Mouse (Mus musculus) embryonic facial prominence, embryonic 15.5 days (tissue): ENCODE measurements at regions not wholly inside any gene's neighbourhood (a gene's known extent, or its start where the extent isn't known, plus 50 kb on each side); places are given as distances from the start of the nearest gene placed in this dataset.

Experiments used
- ATAC-seq: fragments of 200-750 bp; cut with Nextera tagmentation; 2 replicates; pipeline ENCODE4 v1.8.0; 2017; ENCODE audit warnings: low read depth, moderate TSS enrichment; ENCODE audit not compliant: insufficient number of reproducible peaks, low FRiP score, low TSS enrichment
- H3K27ac ChIP-seq: fragments of 300-500 bp; sonication (generic); replicated peaks from 2 replicates; pipeline ENCODE4 v1.5.1; 2015; ENCODE audit warnings: mild to moderate bottlenecking, inconsistent platforms
- H3K27me3 ChIP-seq: fragments of 300-500 bp; sonication (generic); 2 replicates; pipeline ENCODE4 v1.6.1; 2015; ENCODE audit warnings: inconsistent platforms
- H3K36me3 ChIP-seq: fragments of 300-500 bp; sonication (generic); 2 replicates; pipeline ENCODE4 v1.6.1; 2015; ENCODE audit warnings: mild to moderate bottlenecking, inconsistent platforms
- H3K4me1 ChIP-seq: fragments of 300-500 bp; sonication (generic); 2 replicates; pipeline ENCODE4 v1.6.1; 2015; ENCODE audit warnings: inconsistent platforms
- H3K4me2 ChIP-seq: fragments of 300-500 bp; sonication (generic); replicated peaks from 2 replicates; pipeline ENCODE4 v1.6.1; 2015; ENCODE audit warnings: mild to moderate bottlenecking, inconsistent platforms
- H3K4me3 ChIP-seq: fragments of 300-500 bp; sonication (generic); replicated peaks from 2 replicates; pipeline ENCODE4 v1.5.1; 2015; ENCODE audit warnings: mild to moderate bottlenecking, inconsistent platforms
- H3K9ac ChIP-seq: fragments of 300-500 bp; sonication (generic); 2 replicates; pipeline ENCODE4 v1.6.1; 2015; ENCODE audit warnings: inconsistent platforms
- H3K9me3 ChIP-seq: fragments of 300-500 bp; sonication (generic); replicated peaks from 2 replicates; pipeline ENCODE4 v1.6.1; 2016; ENCODE audit warnings: inconsistent platforms
- WGBS: fragments of 180-500 bp; shearing (Covaris S2); methylation state at CpG from one replicate; pipeline ENCODE4 v1.1.7; 2015; 5-methylcytosine and 5-hydroxymethylcytosine counted together

DNA sequence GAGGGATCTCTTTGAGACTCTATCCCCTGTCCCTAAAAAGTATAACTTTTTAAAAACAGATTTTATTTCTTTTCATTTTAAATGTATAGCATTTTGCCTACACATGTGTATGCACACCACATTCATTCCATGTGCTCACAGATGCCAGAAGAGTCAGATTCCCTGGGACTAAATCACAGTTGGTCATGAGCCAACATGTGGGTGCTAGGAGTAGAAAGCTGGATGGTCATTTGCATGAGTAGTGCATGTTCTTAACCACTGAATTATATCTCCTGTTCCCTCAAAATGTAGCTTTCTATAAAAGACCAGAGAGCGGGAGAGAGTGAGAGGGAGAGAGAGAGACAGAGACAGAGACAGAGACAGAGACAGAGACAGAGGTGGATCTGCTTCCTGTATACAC lies 281.6 kb upstream of the Impad1 start:
- Histone ChIP-seq H3K4me3 (no peak overlapping the region), H3K4me2 (no peak overlapping the region), H3K9ac (no peak overlapping the region), H3K4me1 (no peaks in the 10 kb centered on the region), H3K27me3 (no peaks in the 10 kb centered on the region), H3K27ac (no peak overlapping the region), H3K9me3 (no peaks in the 10 kb centered on the region), H3K36me3 (no peaks in the 10 kb centered on the region)
- no peak for ATAC-seq
- WGBS, result 82% methylated on average over 1 of the region's 1 CpGs

DNA sequence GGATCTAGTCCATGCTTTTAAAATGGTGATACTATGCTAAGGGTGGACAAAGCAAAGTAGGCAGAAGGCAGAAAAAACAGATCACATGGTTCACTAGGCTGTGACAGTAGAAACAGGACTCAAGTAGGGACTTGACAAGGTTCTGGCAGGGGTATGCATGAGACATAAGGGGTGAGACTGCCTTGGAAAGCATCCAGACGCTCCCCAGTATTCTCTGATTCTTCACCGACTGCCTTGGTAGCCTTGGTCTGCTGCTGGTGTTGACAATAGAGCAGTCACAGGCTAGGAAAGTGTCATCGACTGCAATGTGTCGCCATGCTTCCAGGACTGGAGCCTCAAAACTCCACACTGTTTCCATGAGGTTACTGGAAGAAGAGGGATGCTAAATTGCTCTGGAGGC lies 278.1 kb upstream of the Impad1 start:
- Histone ChIP-seq H3K36me3 (no peaks in the 10 kb centered on the region), H3K9me3 (no peaks in the 10 kb centered on the region), H3K27me3 (no peaks in the 10 kb centered on the region), H3K4me2 (no peak overlapping the region), H3K4me1 (no peaks in the 10 kb centered on the region), H3K27ac (no peak overlapping the region), H3K4me3 (no peak overlapping the region), H3K9ac (no peak overlapping the region)
- no peak for ATAC-seq
- WGBS, result 80% methylated on average over 4 of the region's 4 CpGs

DNA sequence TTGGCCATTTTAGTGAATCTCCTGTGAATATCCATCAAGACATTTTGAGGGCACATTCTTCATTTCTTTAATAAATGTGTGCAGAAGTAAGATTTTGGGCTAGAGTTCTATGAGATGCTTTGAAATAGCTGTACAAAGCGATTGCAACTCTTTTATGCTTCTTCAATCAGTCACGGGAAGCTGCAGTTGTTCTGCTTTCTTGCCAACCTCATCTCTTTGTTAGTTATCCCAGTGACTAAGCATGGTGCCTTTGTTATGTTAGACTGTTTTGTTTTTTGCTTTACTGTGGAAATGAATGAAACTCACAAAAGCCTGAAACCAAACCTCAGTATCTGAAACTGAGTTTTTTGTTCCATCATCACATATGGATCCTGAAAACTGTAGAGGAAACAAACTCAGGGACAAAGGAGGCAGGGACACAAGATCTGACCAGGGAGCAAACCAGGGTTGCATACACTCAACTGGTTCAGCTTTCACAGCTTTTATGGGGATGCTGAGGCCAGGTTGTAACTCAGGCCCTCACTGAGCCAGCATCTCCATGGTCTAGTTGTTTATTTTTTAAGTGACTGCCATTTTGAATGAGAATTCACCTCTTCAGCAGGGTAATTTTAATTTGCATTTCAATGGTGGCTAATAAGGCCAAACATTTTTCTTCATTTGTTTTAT lies 266.3 kb upstream of the Impad1 start:
- no peaks in the 10 kb centered on the region for H3K9me3 ChIP-seq
- no peaks in the 10 kb centered on the region for H3K36me3 ChIP-seq
- H3K27ac ChIP-seq, result no peak overlapping the region
- ATAC-seq, result no peak
- H3K4me2 ChIP-seq, result no peak overlapping the region
- WGBS, result 51% methylated on average over 2 of the region's 2 CpGs
- H3K9ac ChIP-seq, result no peak overlapping the region
- H3K4me1 ChIP-seq, result no peaks in the 10 kb centered on the region
- no peaks in the 10 kb centered on the region for H3K27me3 ChIP-seq
- H3K4me3 ChIP-seq, result no peak overlapping the region

DNA sequence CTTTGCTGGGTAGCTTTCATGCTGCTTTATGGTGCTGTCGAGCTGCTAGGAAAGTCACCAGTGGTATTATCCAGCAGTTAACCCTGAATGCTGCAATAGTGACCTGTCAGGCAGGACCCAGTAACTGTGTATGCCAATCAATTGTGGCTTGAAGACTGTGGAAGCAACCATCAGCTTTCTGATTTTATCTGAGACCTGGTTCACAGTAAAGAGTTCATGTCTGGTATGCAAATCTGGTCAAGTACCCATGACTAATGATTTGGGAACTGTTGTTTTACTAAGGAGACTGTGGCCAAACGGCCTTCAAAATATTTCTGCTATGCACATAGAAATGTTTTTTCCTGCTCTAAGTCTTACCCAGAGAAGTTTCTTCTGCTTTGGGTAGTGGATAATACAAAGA lies 236.8 kb upstream of the Impad1 start:
- no peak for ATAC-seq
- Histone ChIP-seq H3K27me3 (no peaks in the 10 kb centered on the region), H3K9me3 (no peaks in the 10 kb centered on the region), H3K27ac (no peak overlapping the region), H3K9ac (no peak overlapping the region), H3K4me3 (no peak overlapping the region), H3K4me2 (no peak overlapping the region), H3K36me3 (no peaks in the 10 kb centered on the region), H3K4me1 (no peaks in the 10 kb centered on the region)
- 57% methylated on average over 2 of the region's 2 CpGs for WGBS

DNA sequence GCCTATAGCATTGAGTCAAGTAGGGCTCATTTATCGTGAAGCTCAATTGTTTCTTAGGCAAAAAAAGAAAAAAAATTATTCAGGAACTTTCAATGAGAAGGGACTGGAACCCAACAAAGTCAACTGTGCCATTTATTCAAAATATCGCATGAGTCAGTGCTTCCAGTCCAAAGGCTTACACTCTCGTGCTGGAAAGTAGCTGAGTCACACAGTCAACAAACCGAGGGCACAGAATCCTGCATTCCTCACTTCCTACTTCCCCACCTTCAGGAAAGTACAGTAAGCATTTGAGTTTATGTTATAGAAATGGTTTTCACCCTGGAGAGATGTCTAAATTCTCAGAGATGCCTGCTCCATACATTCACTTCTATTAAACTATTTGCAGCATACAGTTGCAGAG lies 194.3 kb upstream of the Impad1 start:
- H3K4me3 ChIP-seq, result no peak overlapping the region
- H3K27me3 ChIP-seq, result no peaks in the 10 kb centered on the region
- H3K9ac ChIP-seq, result no peak overlapping the region
- no peak overlapping the region for H3K27ac ChIP-seq
- WGBS, result 77% methylated on average over 4 of the region's 4 CpGs
- no peak for ATAC-seq
- H3K4me1 ChIP-seq, result no peaks in the 10 kb centered on the region
- H3K4me2 ChIP-seq, result no peak overlapping the region
- no peaks in the 10 kb centered on the region for H3K9me3 ChIP-seq
- H3K36me3 ChIP-seq, result no peaks in the 10 kb centered on the region

DNA sequence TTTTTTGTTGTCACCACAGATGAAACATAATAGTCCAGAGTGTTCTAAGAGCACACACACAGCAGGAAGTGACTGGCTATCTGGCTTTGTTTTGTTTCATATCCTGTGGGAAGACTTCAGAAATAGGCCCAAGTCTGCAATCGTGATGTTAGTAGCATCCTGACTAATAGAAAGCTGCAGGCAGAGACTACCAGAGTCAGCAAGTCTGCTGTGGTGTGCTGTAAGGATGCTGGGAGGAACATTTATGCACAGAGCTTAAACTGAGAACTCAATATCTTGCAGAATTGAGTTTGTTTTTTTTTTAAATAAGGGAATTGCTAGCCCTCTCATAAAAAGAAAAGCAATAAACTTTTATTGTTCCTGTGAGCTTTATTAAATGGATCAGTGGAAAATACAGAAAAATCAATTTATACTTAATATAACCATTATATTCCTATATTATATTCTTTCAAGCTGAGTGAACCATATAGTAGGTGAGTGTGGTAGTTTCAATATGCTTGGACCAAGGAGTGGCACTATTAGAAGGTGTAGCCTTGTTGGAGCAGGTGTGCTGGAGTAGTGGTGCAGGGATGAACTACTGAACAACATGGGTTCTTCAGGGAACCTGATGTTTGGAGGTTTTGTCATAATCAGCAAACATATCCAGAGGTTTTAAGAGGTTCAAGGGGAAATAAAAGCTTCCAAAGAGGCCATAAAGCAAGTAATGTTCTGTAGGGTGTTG lies 190.5 kb upstream of the Impad1 start:
- Histone ChIP-seq H3K27me3 (no peaks in the 10 kb centered on the region), H3K9ac (no peak overlapping the region), H3K4me3 (no peak overlapping the region), H3K27ac (no peak overlapping the region), H3K36me3 (no peaks in the 10 kb centered on the region), H3K9me3 (no peaks in the 10 kb centered on the region), H3K4me2 (no peak overlapping the region), H3K4me1 (no peaks in the 10 kb centered on the region)
- WGBS, result 54% methylated on average over 1 of the region's 1 CpGs
- no peak for ATAC-seq

DNA sequence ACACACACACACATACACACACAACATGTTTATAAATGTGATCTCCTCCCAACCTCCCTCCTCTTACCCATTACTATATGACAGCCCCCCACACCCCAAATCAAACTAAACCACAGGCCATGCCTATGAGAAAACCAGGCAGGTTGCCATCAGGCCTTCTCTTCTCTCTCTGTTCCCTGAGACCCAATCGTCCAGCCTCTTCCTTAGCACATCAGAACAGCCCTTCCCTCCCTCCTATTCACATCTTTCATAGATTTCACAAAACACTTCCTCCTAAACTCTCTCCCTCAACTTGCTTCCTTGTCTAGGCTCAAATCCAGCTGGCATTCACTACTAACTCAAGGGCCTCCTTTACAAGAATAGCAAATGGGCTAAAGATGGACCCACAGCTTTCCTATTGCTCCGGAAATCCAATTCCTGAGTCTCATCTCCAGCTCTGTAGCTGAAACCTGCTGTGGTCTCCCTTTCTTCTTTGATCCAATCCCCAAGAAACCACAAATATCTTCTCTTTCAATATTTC lies 178.7 kb upstream of the Impad1 start:
- no peak overlapping the region for H3K4me3 ChIP-seq
- 67% methylated on average over 2 of the region's 2 CpGs for WGBS

DNA sequence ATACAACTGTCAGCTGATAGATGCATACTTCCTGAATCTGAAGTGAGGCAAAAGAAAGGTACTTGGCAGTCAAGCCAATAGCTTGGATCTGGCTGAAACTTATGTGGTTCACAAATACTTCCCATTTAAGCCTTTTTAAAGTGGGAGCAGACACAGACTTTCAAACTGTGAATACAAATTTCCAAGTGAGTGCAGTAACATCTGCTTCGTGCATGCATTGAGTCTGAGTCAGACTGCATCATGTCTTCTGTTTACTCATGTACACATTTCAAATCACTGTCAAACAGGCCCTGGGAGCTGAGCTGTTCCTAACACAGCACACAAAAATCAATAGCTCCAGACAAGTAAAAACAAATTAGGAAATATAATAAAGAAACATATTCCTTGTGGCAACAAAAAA lies 155.8 kb upstream of the Impad1 start:
- no peak overlapping the region for H3K4me3 ChIP-seq
- ATAC-seq, result no peak
- no peaks in the 10 kb centered on the region for H3K4me1 ChIP-seq
- H3K27me3 ChIP-seq, result no peaks in the 10 kb centered on the region
- H3K9me3 ChIP-seq, result no peaks in the 10 kb centered on the region
- WGBS, result 36% methylated on average over 1 of the region's 1 CpGs
- H3K36me3 ChIP-seq, result no peaks in the 10 kb centered on the region
- no peak overlapping the region for H3K9ac ChIP-seq
- no peak overlapping the region for H3K4me2 ChIP-seq
- no peak overlapping the region for H3K27ac ChIP-seq

More for the DNA sequence above, 178.7 kb upstream of the Impad1 start:
- no peak for ATAC-seq
- Histone ChIP-seq H3K4me1 (no peaks in the 10 kb centered on the region), H3K36me3 (no peaks in the 10 kb centered on the region), H3K4me2 (no peak overlapping the region), H3K27me3 (no peaks in the 10 kb centered on the region), H3K9ac (no peak overlapping the region), H3K27ac (no peak overlapping the region), H3K9me3 (no peaks in the 10 kb centered on the region)

DNA sequence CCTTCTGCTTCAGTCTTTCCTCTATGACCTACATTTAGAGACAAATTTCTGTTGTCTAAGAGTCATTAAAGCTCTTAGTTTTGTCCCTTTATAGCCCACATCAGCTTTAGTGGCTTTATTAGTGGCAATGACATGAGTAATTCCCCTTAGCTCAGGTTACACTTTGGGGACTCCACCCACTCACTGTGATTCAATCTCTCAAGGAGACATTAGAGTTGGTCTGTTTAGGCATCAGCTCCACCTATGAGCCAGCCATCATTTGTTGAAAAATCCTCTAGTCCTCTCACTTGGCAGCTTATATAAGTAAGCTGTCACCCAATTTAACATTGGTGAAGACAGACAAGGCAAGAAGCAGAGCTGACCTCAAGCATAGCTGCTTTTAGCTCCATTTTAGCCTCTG lies 151.3 kb upstream of the Impad1 start:
- no peak overlapping the region for H3K4me2 ChIP-seq
- no peaks in the 10 kb centered on the region for H3K9me3 ChIP-seq
- H3K4me1 ChIP-seq, result no peaks in the 10 kb centered on the region
- H3K9ac ChIP-seq, result no peak overlapping the region
- no peak for ATAC-seq
- H3K36me3 ChIP-seq, result no peaks in the 10 kb centered on the region
- H3K27ac ChIP-seq, result no peak overlapping the region
- H3K4me3 ChIP-seq, result no peak overlapping the region
- H3K27me3 ChIP-seq, result no peaks in the 10 kb centered on the region

DNA sequence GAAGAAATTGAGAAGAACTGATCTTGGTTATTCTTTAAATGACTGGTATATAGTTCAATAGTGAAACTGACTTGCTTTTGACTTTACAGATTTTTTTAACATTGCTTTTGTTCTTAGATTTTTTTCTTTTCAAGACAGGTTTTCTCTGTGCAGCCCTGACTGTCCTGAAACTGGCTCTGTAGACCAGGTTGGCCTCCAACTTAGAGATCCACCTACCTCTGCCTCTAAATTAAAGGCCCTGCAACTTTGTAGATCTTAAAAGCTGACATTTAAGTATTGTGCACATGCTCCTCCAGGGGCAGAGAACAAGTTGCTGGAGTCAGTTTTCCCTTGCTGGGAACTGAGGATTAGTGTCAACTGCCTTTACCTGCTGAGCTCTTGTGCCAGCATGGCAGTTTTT lies 132.6 kb upstream of the Impad1 start:
- ATAC-seq, result no peak

DNA sequence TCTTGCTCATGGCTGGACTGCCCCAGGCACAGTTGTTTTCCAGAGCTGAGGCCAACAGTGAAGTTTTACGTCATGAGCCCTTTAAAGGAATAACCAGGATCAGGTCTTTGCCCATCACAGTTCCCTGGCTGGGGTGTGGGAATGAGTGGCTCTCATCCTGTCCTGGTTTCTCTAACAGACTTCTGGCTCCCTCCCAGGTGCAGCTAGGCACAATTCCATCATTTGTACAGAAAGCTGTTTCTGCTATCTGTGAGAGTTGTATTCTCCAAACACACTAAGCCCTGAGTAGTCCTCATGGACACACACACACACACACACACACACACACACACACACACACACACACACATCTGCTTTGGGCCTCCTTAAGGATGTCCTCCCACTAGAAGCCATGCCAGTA lies 127.1 kb upstream of the Impad1 start:
- WGBS, result 77% methylated on average over 1 of the region's 1 CpGs

More for the DNA sequence above, 132.6 kb upstream of the Impad1 start:
- Histone ChIP-seq H3K9ac (no peak overlapping the region), H3K4me3 (no peak overlapping the region), H3K9me3 (no peaks in the 10 kb centered on the region), H3K4me2 (no peak overlapping the region), H3K27ac (no peak overlapping the region), H3K36me3 (no peaks in the 10 kb centered on the region), H3K27me3 (no peaks in the 10 kb centered on the region), H3K4me1 (no peaks in the 10 kb centered on the region)

DNA sequence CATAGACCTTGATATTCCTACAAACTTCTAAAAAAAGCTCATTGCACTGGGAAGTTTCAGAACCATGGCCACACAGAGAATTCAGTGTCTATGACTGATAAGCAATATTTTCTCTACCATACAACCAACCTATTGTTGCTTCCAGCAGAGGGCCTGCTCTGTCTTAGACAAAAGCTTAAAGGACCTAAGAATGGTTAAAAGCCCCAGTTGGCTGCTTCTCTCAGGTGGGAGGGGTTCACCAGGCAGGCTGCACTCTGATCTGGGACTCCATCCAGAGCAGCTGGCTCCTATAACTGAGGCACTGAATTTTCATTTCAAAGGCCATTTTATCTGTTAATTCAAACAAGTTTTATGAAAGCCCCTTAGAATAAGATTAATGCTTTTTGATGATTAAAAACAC lies 82.1 kb upstream of the Impad1 start:
- ATAC-seq, result no peak
- H3K9ac ChIP-seq, result no peak overlapping the region
- no peaks in the 10 kb centered on the region for H3K4me1 ChIP-seq

More for the DNA sequence above, 127.1 kb upstream of the Impad1 start:
- Histone ChIP-seq H3K4me3 (no peak overlapping the region), H3K9me3 (no peaks in the 10 kb centered on the region), H3K4me2 (no peak overlapping the region), H3K27ac (no peak overlapping the region), H3K9ac (no peak overlapping the region), H3K36me3 (no peaks in the 10 kb centered on the region), H3K4me1 (no peaks in the 10 kb centered on the region), H3K27me3 (no peaks in the 10 kb centered on the region)
- no peak for ATAC-seq

More for the DNA sequence above, 82.1 kb upstream of the Impad1 start:
- H3K4me3 ChIP-seq, result no peak overlapping the region
- H3K9me3 ChIP-seq, result no peaks in the 10 kb centered on the region
- H3K36me3 ChIP-seq, result no peaks in the 10 kb centered on the region
- no peak overlapping the region for H3K27ac ChIP-seq
- H3K27me3 ChIP-seq, result no peaks in the 10 kb centered on the region
- no peak overlapping the region for H3K4me2 ChIP-seq
